In the genomic region with DNA sequence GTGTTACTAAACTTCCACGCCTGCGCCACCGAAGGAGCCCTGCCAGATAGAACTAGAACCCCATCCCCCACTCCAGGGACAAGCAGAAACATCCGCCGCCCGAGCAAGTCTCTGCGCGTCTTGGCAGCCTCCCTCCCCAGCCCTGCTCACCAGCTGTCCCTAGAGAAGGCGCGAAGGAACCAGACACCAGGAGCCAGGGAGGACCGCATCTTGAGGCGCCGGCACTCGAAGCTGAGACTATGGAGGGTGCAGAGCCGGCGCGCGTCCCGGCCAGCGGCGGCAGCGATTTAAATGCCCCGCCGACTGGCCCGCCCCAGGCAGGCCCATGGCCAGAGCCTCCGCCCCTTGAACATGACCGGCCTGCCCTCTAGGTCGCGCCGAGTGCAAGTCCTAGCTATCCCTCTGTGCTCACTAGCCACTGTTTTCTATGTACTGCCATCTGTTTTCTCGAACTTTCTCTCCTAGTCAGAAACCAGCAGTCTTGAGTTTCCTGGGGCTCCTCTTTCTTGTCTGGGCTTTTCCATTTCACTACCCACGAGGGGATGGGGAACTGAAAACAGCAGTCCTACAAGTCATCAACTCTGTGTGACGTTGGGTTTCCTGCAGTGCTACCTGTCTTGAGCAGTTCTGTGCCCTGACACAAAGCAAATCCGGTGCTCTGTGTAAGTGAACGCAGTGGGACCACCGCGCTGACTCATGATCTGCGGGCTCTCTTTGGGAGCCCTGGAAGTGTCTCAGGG, we compare ENCODE assay signal across 8 mouse cellular contexts. TPM values are rescaled to one million over a fixed set of nuclear protein-coding genes. Genes with fewer than 3 reads are reported as not detected.
DNase-seq lines count a peak whose midpoint lies in the region; ATAC-seq lines count a peak whose summit lies in the region.

Gene Slc37a2 (minus strand): TSS at position 590 of the 740 bp plus-strand sequence.

- peak within 1 kb of the TSS; percentile 31 for H3K4me3 ChIP-seq in erythroblast, embryonic 14.5 days (replicated peaks)
- H3K4me3 ChIP-seq in embryonic facial prominence, embryonic 12.5 days, result peak within 1 kb of the TSS; percentile 44
- peak within 1 kb of the TSS; percentile 48 for H3K4me3 ChIP-seq in limb, embryonic 13.5 days
- H3K4me3 ChIP-seq in midbrain, embryonic 14.5 days (replicated peaks; ENCODE audit: low read depth, low read length), result peak within 1 kb of the TSS; percentile 40

- no peaks in the 10 kb centered on the region for H3K4me1 ChIP-seq in erythroblast, embryonic 14.5 days (ENCODE audit: control insufficient read depth)
- H3K4me1 ChIP-seq in embryonic facial prominence, embryonic 12.5 days, result peaks cover 5% of the 10 kb centered on the region; the same call in 1 of the 2 replicates
- H3K4me1 ChIP-seq in limb, embryonic 13.5 days, result peaks cover 14% of the 10 kb centered on the region; the same call in 1 of the 2 replicates
- H3K4me1 ChIP-seq in midbrain, embryonic 14.5 days (ENCODE audit: control insufficient read depth, insufficient read depth, low read length), result peaks cover 6% of the 10 kb centered on the region; the same call in 1 of the 2 replicates

- H3K9ac ChIP-seq in embryonic facial prominence, embryonic 12.5 days, result peak within 1 kb of the TSS; percentile 57
- H3K9ac ChIP-seq in limb, embryonic 13.5 days, result peak within 1 kb of the TSS; percentile 67
- H3K9ac ChIP-seq in midbrain, embryonic 14.5 days (replicated peaks; ENCODE audit: low read length), result peak within 1 kb of the TSS; percentile 57

- ATAC-seq in erythroblast, adult 5-6 weeks (replicated peaks; ENCODE audit: low FRiP score, poor library complexity, severe bottlenecking), result no peak
- ATAC-seq in embryonic facial prominence, embryonic 12.5 days (ENCODE audit: insufficient number of reproducible peaks, insufficient read depth, low FRiP score, low TSS enrichment), result peak; percentile 55; the same call in 1 of the 2 replicates
- peak; percentile 76 for ATAC-seq in limb, embryonic 13.5 days (ENCODE audit: low FRiP score, low read depth)
- peak; percentile 62; the same call in 1 of the 2 replicates for ATAC-seq in midbrain, embryonic 14.5 days (ENCODE audit: low FRiP score, low TSS enrichment)

- WGBS in embryonic facial prominence, embryonic 12.5 days, result 2% methylated on average over 38 of the region's 38 CpGs
- WGBS in limb, embryonic 13.5 days, result 2% methylated on average over 38 of the region's 38 CpGs
- 1% methylated on average over 38 of the region's 38 CpGs for WGBS in midbrain, embryonic 14.5 days

- peak; percentile 70 to 72 for DNase-seq in heart, adult 9 months (ENCODE audit: low spot score in 2 of 2)
- DNase-seq in kidney, adult 8-10 months, result peak; percentile 53 to 61
- peak; percentile 67 for DNase-seq in midbrain, embryonic 14.5 days
- DNase-seq in spleen, postnatal 36 days (ENCODE audit: low spot score in 2 of 2), result peak; percentile 85

- no peaks in the 10 kb centered on the region for H3K9me3 ChIP-seq in erythroblast, embryonic 14.5 days (ENCODE audit: control insufficient read depth, low read length)
- no peaks in the 10 kb centered on the region for H3K9me3 ChIP-seq in embryonic facial prominence, embryonic 12.5 days
- H3K9me3 ChIP-seq in limb, embryonic 13.5 days, result no peaks in the 10 kb centered on the region
- H3K9me3 ChIP-seq in midbrain, embryonic 14.5 days (ENCODE audit: control insufficient read depth, low read length), result no peaks in the 10 kb centered on the region

- no peaks in the 10 kb centered on the region for H3K36me3 ChIP-seq in erythroblast, embryonic 14.5 days (ENCODE audit: control insufficient read depth)
- no peaks in the 10 kb centered on the region for H3K36me3 ChIP-seq in embryonic facial prominence, embryonic 12.5 days
- H3K36me3 ChIP-seq in limb, embryonic 13.5 days, result no peaks in the 10 kb centered on the region
- no peaks in the 10 kb centered on the region for H3K36me3 ChIP-seq in midbrain, embryonic 14.5 days (ENCODE audit: control insufficient read depth, insufficient read depth, low read length)

- H3K27ac ChIP-seq in embryonic facial prominence, embryonic 12.5 days, result no peak within 1 kb of the TSS
- peak within 1 kb of the TSS; percentile 55; the same call in 1 of the 2 replicates for H3K27ac ChIP-seq in limb, embryonic 13.5 days
- H3K27ac ChIP-seq in midbrain, embryonic 14.5 days (replicated peaks; ENCODE audit: low read depth, low read length), result no peak within 1 kb of the TSS

- peak within 1 kb of the TSS; percentile 95 for H3K4me2 ChIP-seq in embryonic facial prominence, embryonic 12.5 days (replicated peaks)
- H3K4me2 ChIP-seq in limb, embryonic 13.5 days (replicated peaks), result peak within 1 kb of the TSS; percentile 91
- peak within 1 kb of the TSS; percentile 78 for H3K4me2 ChIP-seq in midbrain, embryonic 14.5 days (ENCODE audit: low read length)

- H3K27me3 ChIP-seq in erythroblast, embryonic 14.5 days (ENCODE audit: control insufficient read depth), result peaks cover 24% of the 10 kb centered on the region
- no peaks in the 10 kb centered on the region for H3K27me3 ChIP-seq in embryonic facial prominence, embryonic 12.5 days
- H3K27me3 ChIP-seq in limb, embryonic 13.5 days, result peaks cover 18% of the 10 kb centered on the region; the same call in 1 of the 2 replicates
- peaks cover 10% of the 10 kb centered on the region; the same call in 1 of the 2 replicates for H3K27me3 ChIP-seq in midbrain, embryonic 14.5 days (ENCODE audit: control insufficient read depth, insufficient read depth, low read length)

RNA-seq across cellular contexts. Expression of gene Slc37a2, which starts in this region (rescaled TPM):
- 0.01 TPM in 1 of 2 replicates, not detected in the other for polyA plus RNA-seq in erythroblast, embryonic 14.5 days (2012)
- total RNA-seq in erythroblast, adult 5-6 weeks (2015; ENCODE audit: low replicate concordance), result 2.1 and 2.5 TPM in 2 replicates
- total RNA-seq in erythroblast, adult 5-6 weeks (2017; ENCODE audit: low replicate concordance), result 1.7 and 1.8 TPM in 2 replicates
- 1.7 and 2.0 TPM in 2 replicates for polyA plus RNA-seq in embryonic facial prominence, embryonic 12.5 days (2016; fragmentation: Nextera tagmentation; extraction: Ambion mirVana)
- polyA plus RNA-seq in limb, embryonic 13.5 days (2015; fragmentation: Nextera tagmentation; extraction: Ambion mirVana), result 2.0 and 2.6 TPM in 2 replicates
- polyA plus RNA-seq in midbrain, embryonic 14.5 days (2014; fragmentation: Nextera tagmentation; extraction: Ambion mirVana), result 0.53 and 1.7 TPM in 2 replicates
